Mouse (Mus musculus): ENCODE measurements around the gene Pfdn5. TPM values are rescaled to one million over a fixed set of nuclear protein-coding genes. Genes with fewer than 3 reads are reported as not detected.
"Not testable (repeated sequence)": the region's sequence is repeated elsewhere in the genome, so short reads cannot be mapped to it uniquely, and the experiment has no call there.

The Pfdn5 gene
- total RNA-seq, 2 experiments from 2014 or later, result 189 to 216 TPM

DNA sequence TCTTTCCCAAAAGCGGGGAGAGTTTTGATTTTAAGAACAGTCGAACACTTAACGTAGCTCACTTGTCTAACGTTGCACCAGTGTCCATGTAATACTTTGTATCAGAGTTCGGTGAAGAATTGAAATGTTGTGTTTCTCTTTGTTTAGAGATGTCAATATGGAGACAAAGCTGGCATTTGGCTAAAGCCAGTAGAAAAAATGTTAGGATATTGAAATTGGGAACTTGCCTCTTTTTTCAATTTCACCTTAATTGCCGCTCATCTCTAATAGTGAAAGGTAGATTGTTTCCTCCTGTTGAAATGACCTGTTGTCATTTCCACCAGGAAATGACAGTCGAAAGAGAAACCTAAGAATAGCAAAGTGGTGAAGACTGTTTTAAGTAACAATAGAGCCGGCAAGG lies 976 bp downstream of the Pfdn5 start:
- DNase-seq, result no peak
- intact Hi-C loops (cut with DNase I), result no loop called here

DNA sequence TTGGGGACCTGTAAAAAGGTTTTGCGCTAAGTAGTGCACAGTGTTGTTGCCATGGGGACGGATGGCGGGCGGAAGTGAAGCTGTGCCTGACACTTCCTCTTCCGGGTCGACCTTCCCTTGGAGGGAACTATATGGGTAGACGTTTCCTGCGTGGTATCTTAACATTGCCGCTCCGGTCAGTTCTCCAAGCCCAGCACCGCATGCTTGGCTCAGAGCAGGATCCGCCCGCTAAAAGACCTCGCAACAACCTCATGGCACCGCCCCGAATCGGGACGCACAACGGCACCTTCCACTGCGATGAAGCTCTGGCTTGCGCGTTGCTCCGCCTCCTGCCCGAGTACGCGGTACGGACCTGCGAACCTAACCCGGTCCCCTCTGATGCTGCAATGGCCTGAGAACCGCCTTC lies 5.7 kb downstream of the Pfdn5 start, which contains the start of gene Myg1:
Gene Myg1 (plus strand): TSS at position 100 of the 406 bp plus-strand sequence.
- intact Hi-C loops (cut with DNase I), result no loop called here
- DNase-seq, result peak; percentile 66 to 69

DNA sequence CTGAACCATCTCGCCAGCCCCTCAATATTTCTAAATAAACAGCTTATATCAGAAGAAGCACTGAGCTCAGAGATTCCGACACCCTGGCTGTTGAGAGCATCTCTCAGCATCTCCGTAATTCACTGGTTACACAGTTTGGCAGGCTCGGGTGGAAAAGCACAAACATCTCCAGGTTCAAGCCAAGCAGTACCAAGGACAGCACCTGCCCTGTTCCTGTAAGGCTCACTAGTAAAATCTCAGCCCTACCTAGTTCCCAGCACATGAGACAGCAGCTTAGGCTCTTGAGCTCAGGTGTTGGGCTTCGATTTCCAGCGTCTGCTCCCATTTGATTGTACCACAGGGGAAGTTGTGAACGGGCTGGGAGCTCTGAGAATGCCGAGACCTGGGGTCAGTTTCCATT lies 9.3 kb downstream of the Pfdn5 start:
- no peak for DNase-seq
- intact Hi-C loops (cut with DNase I), result no loop called here

DNA sequence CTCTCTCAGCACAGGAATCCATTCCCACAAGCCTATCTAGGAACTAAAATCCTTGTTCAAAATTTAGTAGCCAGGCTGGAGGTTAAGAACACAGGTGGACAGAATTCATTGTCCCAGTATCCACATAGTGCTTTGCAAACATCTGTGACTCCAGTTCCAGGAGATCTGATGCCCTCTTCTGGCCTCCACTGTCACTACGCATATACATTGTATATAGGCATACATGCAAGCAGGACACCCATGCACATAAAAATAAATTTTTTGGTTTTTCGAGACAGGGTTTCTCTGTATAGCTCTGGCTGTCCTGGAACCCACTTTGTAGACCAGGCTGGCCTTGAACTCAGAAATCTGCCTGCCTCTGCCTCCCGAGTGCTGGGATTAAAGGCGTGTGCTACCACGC lies 10.0 kb downstream of the Pfdn5 start:
- DNase-seq; intact Hi-C loops (cut with DNase I): not testable (repeated sequence)

DNA sequence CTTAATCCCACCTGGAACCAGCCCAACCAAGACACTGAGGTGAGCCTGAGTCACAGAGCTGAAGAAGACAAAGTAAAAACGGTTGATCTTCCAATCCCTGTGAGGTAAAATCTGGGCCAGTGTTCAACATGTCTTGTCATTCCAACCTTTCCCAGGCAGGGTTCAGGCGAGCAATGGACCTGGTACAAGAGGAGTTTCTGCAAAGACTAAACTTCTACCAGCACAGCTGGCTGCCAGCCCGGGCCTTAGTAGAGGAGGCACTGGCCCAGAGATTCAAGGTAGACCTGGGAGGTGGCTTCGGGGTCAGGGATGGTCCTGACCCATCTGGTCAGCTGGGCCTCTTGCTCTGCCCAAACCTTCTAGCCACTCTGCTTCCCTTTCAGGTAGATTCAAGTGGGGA lies 11.0 kb downstream of the Pfdn5 start:
- intact Hi-C loops (cut with DNase I), result no loop called here
- DNase-seq, result no peak

DNA sequence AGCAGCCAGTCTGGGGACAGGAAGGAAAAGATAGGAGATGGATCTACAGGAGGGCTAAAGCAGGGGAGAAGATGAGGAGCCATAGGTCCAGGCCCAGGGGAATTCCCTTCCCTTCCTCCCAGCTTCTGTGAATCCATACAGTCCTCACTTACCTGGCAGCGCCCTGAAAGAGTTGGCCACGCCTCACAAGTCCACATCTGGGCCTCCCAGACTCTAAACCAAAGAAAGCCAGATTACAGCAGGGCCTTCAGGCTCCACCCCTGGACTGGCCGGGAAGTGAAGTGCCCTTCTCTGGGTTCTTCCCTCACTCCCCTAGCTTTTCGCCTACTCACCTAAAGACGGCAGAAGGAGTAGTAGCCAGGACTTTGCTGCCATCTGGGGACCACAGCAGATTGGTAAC lies 13.7 kb downstream of the Pfdn5 start:
- DNase-seq, result no peak
- intact Hi-C loops (cut with DNase I), result loop anchor here (5.0 kb wide), 1 partner anchor 38 kb away; no protein-coding TSS in a partner anchor

DNA sequence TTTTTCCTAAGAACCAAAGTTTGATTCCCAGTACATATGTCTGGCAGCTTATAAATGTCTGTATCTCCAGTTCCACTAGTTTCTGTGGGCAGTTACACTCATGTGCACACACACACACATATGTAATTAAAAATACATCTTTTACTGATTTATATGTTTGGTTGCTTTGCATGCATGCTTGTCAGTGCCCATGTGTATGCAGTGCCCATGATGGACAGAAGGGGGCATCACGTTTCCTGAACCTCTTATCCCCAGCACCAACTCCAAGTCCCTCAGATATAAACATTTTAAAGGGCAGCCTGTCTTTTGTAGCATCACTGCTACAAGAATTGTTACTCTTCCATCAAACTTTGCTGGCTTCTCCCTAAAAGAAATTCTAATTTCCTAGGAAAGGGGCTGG lies 15.7 kb downstream of the Pfdn5 start:
- intact Hi-C loops (cut with DNase I), result loop anchor here (5.0 kb wide), 1 partner anchor 36 kb away; no protein-coding TSS in a partner anchor
- peak in 1 of 2 experiments; percentile 27 for DNase-seq

DNA sequence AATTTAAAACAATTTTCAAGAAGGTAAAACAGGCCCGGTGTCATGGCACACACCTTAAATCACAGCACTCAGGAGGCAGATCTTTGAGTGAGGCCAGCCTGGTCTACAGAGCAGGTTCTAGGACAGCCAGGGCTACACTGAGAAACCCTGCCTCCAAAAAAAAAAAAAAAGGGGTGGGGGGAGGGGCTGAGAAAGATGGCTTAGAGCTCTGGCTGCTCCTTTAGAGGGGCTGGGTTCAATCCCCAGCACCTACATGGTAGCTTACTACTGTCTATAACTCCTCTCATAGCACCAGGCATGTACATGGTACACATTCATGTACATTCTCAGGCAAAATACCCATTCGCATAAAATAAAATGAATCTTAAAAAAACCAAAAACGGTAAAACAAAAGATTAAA lies 18.6 kb downstream of the Pfdn5 start:
- intact Hi-C loops (cut with DNase I), result loop anchor here (5.0 kb wide), 1 partner anchor 33 kb away; no protein-coding TSS in a partner anchor

DNA sequence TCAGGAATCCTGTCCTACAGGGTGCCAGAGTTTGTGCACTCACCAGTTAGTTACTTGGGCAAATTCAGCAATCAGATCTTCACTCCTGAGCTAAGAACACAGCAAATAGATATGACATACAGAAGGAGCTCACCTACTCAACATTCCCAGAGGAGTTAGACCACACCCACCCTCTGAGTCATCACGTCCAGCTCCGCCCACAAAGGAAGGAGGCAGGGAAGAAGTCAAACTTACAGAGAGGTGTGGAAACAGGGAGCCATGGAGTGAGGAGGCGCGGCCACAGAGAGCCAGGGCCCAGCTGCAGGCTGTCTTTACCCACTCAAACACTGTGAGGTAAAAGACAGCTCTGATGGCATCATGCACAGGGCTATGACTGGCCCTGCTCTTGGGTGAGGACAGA lies 20.5 kb downstream of the Pfdn5 start:
- DNase-seq, result no peak
- intact Hi-C loops (cut with DNase I), result no loop called here

More for the DNA sequence above, 18.6 kb downstream of the Pfdn5 start:
- DNase-seq, result no peak

DNA sequence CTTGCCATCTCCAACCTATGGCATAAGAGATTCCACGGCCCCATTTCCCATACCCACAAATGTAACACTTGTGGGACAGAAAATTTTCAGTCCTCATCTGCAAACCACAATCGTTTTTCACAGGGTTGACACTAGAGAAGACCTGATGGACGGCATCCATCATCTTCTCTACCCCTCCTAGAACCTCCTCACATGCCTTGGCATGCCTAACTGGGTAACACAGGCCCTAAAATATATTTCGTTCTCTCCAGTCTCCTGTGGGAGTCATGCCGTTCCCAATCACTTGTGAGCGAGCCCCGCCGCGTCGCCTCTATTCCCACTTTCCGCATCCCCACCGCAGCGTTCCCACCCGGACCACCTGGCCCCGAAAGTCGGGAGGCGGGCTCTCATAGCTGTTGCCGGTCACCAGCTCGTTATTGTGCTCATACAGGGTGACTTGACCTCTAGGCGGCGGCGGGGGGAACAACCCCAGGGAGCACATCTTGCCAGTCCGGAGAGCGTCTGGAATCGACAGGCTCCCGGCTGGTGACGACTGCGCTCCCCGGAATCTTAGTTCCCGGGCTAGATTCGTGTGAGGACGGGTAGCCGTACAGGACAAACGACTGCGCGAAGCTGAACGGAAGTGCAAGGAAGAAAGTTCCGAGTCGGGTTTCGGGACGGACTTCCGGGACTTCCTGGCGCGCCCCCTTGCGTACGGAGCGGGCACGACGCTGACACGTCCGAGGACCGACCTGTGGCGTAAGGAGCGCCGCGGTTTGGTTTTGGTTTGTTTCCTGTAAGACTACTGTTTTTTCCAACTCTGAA lies 24.4 kb downstream of the Pfdn5 start, which contains the start of gene Aaas:
Gene Aaas (minus strand): TSS at position 634 of the 804 bp plus-strand sequence.
- intact Hi-C loops (cut with DNase I), result loop anchor here (2.0 kb wide), 1 partner anchor 26 kb away; no protein-coding TSS in a partner anchor
- peak; percentile 92 to 94 for DNase-seq

DNA sequence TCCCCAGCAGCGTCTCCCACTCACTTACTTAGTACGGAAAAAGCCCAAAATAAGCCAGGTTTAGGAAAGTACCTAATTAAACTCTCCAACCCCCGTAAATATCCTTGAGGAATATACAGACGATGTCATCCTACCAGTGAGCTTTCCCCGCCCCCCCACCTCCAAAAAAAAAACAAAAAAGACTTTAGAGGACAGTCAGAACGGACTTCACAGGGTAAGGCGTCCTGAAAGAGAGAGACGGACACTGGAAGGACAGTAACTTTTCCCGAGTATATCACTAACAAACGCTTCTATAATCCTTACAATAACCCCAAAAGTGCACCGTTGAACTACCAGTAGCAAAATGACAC lies 25.0 kb downstream of the Pfdn5 start:
- intact Hi-C loops (cut with DNase I), result loop anchor here (2.0 kb wide), 1 partner anchor 26 kb away; no protein-coding TSS in a partner anchor
- no peak for DNase-seq

DNA sequence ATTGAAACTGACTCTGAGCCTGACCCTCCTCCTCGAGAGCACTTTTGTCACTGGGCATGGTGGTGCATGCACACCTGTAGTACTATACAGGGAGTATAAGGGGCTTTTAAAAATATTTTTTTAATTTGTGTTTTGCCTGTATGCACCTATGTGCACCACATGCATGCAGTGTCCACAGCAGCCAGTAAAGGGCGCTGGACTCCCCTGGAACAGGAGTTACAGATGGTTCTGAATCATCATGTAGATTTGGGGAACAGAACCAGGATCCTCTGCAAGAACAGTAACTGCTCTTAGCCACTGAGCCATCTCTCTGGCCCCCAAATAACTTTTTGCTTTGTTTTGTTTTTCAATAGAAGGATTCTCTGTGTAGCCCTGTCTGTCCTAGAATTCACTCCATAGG lies 26.3 kb downstream of the Pfdn5 start:
- intact Hi-C loops (cut with DNase I), result no loop called here
- no peak for DNase-seq

DNA sequence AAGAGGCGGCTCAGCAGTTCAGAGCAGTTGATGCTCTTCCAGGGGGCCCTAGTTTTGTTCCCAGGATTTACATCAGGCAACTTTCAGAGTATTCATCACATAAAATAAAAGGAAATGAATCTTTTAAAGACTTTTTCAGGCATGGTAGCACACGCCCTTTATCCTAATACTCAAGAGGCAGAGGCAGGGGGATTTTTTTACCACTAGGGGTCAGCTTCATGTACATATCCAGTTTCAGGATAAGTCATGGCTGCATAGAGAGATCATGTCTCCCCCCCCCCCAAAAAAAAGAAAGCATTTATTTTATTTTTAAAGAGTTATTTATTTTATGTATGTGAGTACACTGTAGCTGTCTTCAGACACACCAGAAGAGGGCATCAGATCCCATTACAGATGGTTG lies 28.1 kb downstream of the Pfdn5 start:
- DNase-seq, result no peak
- intact Hi-C loops (cut with DNase I), result no loop called here

DNA sequence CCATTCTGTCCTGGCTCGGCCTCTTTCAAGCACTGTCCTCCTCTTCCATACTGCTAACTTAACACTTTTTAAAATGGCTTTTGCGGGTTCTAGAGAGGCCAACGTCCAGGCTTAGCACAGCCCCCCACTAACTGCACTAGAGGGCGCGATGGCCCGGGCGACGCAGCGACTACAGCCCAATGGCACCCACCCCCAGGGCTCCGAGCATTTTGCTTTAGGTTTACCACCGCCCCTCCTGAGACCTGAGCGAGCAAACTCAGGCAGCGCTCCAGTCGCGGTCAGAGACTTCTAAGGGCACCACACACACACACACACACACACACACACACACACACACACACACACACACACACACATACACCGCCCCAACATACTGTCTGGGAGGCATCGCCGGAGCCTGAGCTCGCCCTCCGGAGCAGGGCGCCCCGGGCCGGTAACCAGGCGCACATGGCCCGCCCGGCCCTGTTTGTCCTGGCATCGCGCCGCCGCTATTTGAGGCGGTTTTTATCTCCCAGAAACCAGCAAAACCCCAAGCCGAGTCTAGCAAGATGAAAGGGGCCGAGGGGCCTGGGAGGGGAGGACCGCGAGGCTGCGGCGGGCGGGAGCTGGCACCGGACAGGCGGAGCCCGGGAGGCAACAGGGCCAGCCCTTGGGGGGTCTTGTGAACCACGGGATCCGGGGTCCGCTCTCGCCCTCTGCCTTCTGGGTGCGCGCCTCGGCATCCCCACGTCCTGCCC lies 29.4 kb downstream of the Pfdn5 start:
- peak; percentile 27 to 48 for DNase-seq
- intact Hi-C loops (cut with DNase I), result no loop called here

DNA sequence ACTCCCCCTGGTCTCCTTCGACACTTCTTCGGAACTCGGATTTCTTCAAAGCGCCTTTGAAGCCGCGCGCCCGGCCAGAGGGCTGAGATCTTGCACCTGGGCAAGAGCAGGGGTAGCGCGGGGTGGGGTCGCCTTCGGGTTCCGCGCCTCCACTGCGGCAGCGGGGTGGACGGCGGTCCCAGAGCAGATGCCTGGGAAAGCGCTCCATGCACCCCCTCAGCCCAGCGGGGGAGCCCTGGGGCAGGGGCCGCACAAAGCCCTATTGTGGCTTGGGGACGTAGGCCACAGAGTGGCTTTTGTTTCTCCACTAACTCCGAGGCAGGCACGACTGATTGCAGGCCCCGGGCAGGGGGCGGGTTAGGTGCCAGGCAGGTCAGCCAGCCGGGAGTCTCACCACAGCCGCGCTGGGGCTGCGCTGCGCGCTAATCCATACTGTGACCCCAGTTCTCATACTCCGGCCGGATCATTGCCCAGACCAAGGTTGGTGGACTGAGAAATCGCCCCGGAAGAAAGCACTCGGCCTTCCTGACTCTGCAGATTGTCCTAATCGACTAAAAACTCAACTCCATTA lies 30.0 kb downstream of the Pfdn5 start:
- intact Hi-C loops (cut with DNase I), result no loop called here
- DNase-seq, result no peak

DNA sequence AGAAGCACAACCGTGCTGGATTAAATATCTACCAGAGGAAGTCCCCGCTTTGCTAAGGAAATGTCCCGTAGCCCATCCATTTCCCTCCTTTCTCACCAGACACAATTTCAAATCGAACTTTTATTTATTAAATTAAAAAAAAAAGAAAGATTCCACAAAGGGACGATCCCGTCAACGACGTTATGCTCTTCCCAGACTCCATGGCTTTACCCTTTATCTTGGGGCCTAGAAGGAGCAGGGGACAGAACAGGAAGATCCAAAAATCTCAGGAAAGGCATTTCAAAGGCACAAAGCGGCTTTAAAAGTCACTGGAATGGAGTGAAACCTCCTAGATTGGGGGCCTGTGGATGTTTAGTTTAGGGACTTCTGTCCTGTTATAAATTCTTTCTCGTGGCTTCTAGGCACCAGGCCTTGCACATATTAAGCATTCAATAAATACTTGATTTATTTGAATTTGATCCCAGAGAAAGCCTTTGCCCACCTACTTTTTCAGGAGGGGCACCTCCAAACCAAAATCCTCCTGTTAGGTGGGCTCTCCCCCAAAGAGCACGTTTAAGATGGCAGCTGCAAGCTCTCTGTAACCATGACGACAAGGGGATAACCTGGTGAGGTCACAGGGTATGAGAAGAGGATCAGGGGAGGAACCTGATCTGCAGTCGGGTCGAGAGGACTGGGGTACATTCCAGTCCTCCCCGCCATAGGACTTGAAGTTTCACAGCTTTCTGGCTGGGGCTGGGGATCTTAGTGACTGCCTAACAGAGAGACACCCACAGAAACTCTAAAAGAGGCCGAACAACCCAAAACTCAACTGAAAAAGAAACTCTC lies 30.8 kb downstream of the Pfdn5 start:
- DNase-seq, result no peak
- intact Hi-C loops (cut with DNase I), result no loop called here

DNA sequence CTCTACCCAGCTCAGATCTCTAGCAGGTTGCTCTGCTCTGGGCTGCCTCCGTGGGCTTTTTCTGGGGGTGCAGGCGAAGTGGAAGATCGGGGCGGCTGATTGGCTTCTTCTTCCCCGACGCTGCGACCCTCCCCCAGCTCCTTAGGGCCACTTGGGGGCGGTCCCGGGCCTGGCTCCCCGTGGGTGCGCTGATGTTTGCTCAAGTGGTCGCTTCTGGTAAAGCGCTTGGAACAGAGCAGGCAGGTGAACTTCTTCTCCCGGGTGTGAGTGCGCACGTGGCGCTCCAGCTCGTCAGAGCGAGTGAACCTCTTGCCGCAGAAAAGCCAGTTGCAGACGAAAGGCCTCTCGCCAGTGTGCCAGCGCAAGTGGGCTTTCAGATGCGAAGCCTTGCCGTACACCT lies 32.2 kb downstream of the Pfdn5 start:
- intact Hi-C loops (cut with DNase I), result no loop called here
- DNase-seq, result no peak

DNA sequence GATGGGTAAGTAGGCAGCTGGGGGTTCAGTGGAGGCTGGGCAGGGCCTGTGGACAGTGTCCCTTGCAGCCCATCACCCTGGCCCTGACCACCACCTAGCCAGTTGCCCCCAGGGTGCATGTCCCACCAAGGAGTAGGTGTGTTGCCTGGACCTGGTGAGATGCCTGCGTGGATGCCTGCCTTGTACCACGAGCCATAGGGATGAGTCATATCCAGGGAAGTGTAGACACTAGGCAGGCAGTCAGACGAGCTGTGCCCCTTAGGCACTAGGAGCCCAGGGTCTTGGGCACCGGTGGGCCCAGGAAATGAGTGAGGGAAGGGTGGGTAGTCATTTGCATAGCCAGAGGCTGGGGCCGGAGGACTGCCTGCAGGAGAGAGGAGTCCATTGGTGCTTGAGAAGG lies 32.9 kb downstream of the Pfdn5 start:
- intact Hi-C loops (cut with DNase I), result no loop called here
- no peak for DNase-seq

DNA sequence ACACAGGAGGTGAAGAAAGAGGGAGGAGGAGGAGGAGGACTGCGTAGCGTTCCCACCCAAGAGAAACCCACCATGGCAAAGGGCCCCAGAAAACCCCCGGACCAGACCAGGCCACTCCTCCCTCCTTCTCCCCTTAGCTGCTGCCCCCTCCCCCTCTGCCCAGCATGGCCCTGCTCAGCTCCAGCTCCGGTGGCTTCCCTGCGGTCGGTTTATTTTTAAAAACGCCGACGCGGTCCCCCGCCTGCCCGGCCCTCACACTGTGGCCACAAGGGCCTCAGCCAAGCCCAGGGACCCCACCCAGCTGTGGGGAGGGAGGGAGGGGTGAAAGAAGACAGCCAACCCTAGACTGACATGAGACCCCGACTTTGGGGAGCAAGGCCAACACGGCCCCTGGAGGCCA lies 36.7 kb downstream of the Pfdn5 start:
- DNase-seq, result no peak
- intact Hi-C loops (cut with DNase I), result no loop called here

DNA sequence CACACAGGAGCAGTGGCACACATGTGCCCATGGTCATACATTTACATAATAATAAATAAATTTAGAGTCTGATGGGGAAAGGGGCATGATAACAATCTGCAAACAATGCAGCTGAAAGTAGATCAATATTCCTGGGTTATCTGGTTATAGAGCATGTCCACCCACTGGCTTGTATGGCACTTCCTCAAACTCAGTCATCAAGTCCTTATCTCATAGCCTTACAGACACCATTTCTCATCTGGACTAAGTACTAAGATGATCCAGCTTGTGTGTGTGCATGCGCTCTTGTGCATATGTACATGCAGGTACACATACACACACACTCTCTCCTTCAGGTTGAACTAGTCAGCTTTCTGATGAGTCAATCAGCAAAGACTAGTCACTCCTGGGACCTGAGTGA lies 38.8 kb downstream of the Pfdn5 start:
- no peak for DNase-seq
- intact Hi-C loops (cut with DNase I), result no loop called here
